Mouse (Mus musculus): ENCODE results near the gene Nsf. TPM values are rescaled to one million over a fixed set of nuclear protein-coding genes. Genes with fewer than 3 reads are reported as not detected.
"Not testable (repeated sequence)": the region's sequence is repeated elsewhere in the genome, so short reads cannot be mapped to it uniquely, and the experiment has no call there.

Gene Nsf
- polyA plus RNA-seq (2011; ENCODE audit: insufficient read depth, insufficient read length, low replicate concordance, missing spikeins), result 10.3 and 13.2 TPM in 2 replicates

GRCm38 (mm10) chr11:103953896-103954292 lies at the start of gene Nsf:
Gene Nsf, minus strand, starts transcription at chr11:103954056.
- under 1% methylated on average over 53 of the region's 53 CpGs for WGBS
- peak within 1 kb of the TSS; percentile 74 for H3K27ac ChIP-seq (ENCODE audit: control insufficient read depth, insufficient read depth, low read depth, low read length, poor library complexity)
- peak; percentile 91; the same call in 1 of the 2 replicates for TF ChIP-seq POLR2A (IDR thresholded peaks at IDR 0.05; ENCODE audit: borderline replicate concordance, control insufficient read depth, low read depth, low read length)
- TF ChIP-seq CTCF (IDR thresholded peaks at IDR 0.05; ENCODE audit: control insufficient read depth, insufficient read depth, low read length), result no peak
- no peaks in the 10 kb centered on the region; the same call in 1 of the 2 replicates for H3K4me1 ChIP-seq (ENCODE audit: control insufficient read depth, insufficient read depth, low read length)
- peak within 1 kb of the TSS; percentile 98 for H3K4me3 ChIP-seq (replicated peaks; ENCODE audit: control insufficient read depth, low read depth, low read length)

GRCm38 (mm10) chr11:104003397-104003796 lies 49.5 kb upstream of the Nsf start:
- no peak overlapping the region for H3K4me3 ChIP-seq (replicated peaks; ENCODE audit: control insufficient read depth, low read depth, low read length)
- TF ChIP-seq CTCF (IDR thresholded peaks at IDR 0.05; ENCODE audit: control insufficient read depth, insufficient read depth, low read length), result no peak
- TF ChIP-seq POLR2A (IDR thresholded peaks at IDR 0.05; ENCODE audit: borderline replicate concordance, control insufficient read depth, low read depth, low read length), result no peak
- 41% methylated on average over 9 of the region's 9 CpGs for WGBS
- peaks cover 2% of the 10 kb centered on the region; the same call in 1 of the 2 replicates for H3K4me1 ChIP-seq (ENCODE audit: control insufficient read depth, insufficient read depth, low read length)
- no peak overlapping the region for H3K27ac ChIP-seq (ENCODE audit: control insufficient read depth, insufficient read depth, low read depth, low read length, poor library complexity)

GRCm38 (mm10) chr11:104002191-104002590 lies 48.3 kb upstream of the Nsf start:
- Histone ChIP-seq H3K4me3 (replicated peaks; ENCODE audit: control insufficient read depth, low read depth, low read length) (no peak overlapping the region), H3K27ac (ENCODE audit: control insufficient read depth, insufficient read depth, low read depth, low read length, poor library complexity) (no peak overlapping the region), H3K4me1 (ENCODE audit: control insufficient read depth, insufficient read depth, low read length) (peaks cover 2% of the 10 kb centered on the region; the same call in 1 of the 2 replicates)
- TF ChIP-seq POLR2A (IDR thresholded peaks at IDR 0.05; ENCODE audit: borderline replicate concordance, control insufficient read depth, low read depth, low read length) (no peak), CTCF (IDR thresholded peaks at IDR 0.05; ENCODE audit: control insufficient read depth, insufficient read depth, low read length) (no peak)
- 71% methylated on average over 5 of the region's 5 CpGs for WGBS

GRCm38 (mm10) chr11:104001395-104001955 lies 47.6 kb upstream of the Nsf start:
- Histone ChIP-seq H3K27ac (ENCODE audit: control insufficient read depth, insufficient read depth, low read depth, low read length, poor library complexity) (peak overlapping the region; percentile 30; the same call in 1 of the 2 replicates), H3K4me1 (ENCODE audit: control insufficient read depth, insufficient read depth, low read length) (peaks cover 2% of the 10 kb centered on the region; the same call in 1 of the 2 replicates), H3K4me3 (replicated peaks; ENCODE audit: control insufficient read depth, low read depth, low read length) (no peak overlapping the region)
- TF ChIP-seq CTCF (IDR thresholded peaks at IDR 0.05; ENCODE audit: control insufficient read depth, insufficient read depth, low read length), result no peak
- TF ChIP-seq POLR2A (IDR thresholded peaks at IDR 0.05; ENCODE audit: borderline replicate concordance, control insufficient read depth, low read depth, low read length), result no peak
- WGBS, result 31% methylated on average over 12 of the region's 12 CpGs

GRCm38 (mm10) chr11:104000667-104001394 lies 47.0 kb upstream of the Nsf start:
- WGBS, result 11% methylated on average over 9 of the region's 9 CpGs
- Histone ChIP-seq H3K4me1 (ENCODE audit: control insufficient read depth, insufficient read depth, low read length) (peaks cover 2% of the 10 kb centered on the region; the same call in 1 of the 2 replicates), H3K4me3 (replicated peaks; ENCODE audit: control insufficient read depth, low read depth, low read length) (no peak overlapping the region), H3K27ac (ENCODE audit: control insufficient read depth, insufficient read depth, low read depth, low read length, poor library complexity) (peak overlapping the region; percentile 42)
- TF ChIP-seq CTCF (IDR thresholded peaks at IDR 0.05; ENCODE audit: control insufficient read depth, insufficient read depth, low read length), result no peak
- no peak for TF ChIP-seq POLR2A (IDR thresholded peaks at IDR 0.05; ENCODE audit: borderline replicate concordance, control insufficient read depth, low read depth, low read length)

- H3K4me1 ChIP-seq (ENCODE audit: control insufficient read depth, insufficient read depth, low read length), result peaks cover 2% of the 10 kb centered on the region; the same call in 1 of the 2 replicates
- 79% methylated on average over 5 of the region's 5 CpGs for WGBS
- no peak overlapping the region for H3K4me3 ChIP-seq (replicated peaks; ENCODE audit: control insufficient read depth, low read depth, low read length)
- TF ChIP-seq POLR2A (IDR thresholded peaks at IDR 0.05; ENCODE audit: borderline replicate concordance, control insufficient read depth, low read depth, low read length), result no peak
- TF ChIP-seq CTCF (IDR thresholded peaks at IDR 0.05; ENCODE audit: control insufficient read depth, insufficient read depth, low read length), result no peak
- H3K27ac ChIP-seq (ENCODE audit: control insufficient read depth, insufficient read depth, low read depth, low read length, poor library complexity), result no peak overlapping the region
Observed at GRCm38 (mm10) chr11:103998737-103999136, 44.9 kb upstream of the Nsf start.

- Histone ChIP-seq H3K27ac (ENCODE audit: control insufficient read depth, insufficient read depth, low read depth, low read length, poor library complexity) (no peak overlapping the region), H3K4me3 (replicated peaks; ENCODE audit: control insufficient read depth, low read depth, low read length) (no peak overlapping the region), H3K4me1 (ENCODE audit: control insufficient read depth, insufficient read depth, low read length) (peaks cover 4% of the 10 kb centered on the region; the same call in 1 of the 2 replicates)
- 10% methylated on average over 5 of the region's 5 CpGs for WGBS
- TF ChIP-seq POLR2A (IDR thresholded peaks at IDR 0.05; ENCODE audit: borderline replicate concordance, control insufficient read depth, low read depth, low read length) (no peak), CTCF (IDR thresholded peaks at IDR 0.05; ENCODE audit: control insufficient read depth, insufficient read depth, low read length) (peak; percentile 89)
Observed at GRCm38 (mm10) chr11:103997385-103997784, 43.5 kb upstream of the Nsf start.

GRCm38 (mm10) chr11:103992638-103993037 lies 38.8 kb upstream of the Nsf start:
- WGBS, result 23% methylated on average over 4 of the region's 4 CpGs
- Histone ChIP-seq H3K4me3 (replicated peaks; ENCODE audit: control insufficient read depth, low read depth, low read length) (no peak overlapping the region), H3K27ac (ENCODE audit: control insufficient read depth, insufficient read depth, low read depth, low read length, poor library complexity) (no peak overlapping the region; the same call in 1 of the 2 replicates), H3K4me1 (ENCODE audit: control insufficient read depth, insufficient read depth, low read length) (peaks cover 2% of the 10 kb centered on the region; the same call in 1 of the 2 replicates)
- no peak for TF ChIP-seq CTCF (IDR thresholded peaks at IDR 0.05; ENCODE audit: control insufficient read depth, insufficient read depth, low read length)
- TF ChIP-seq POLR2A (IDR thresholded peaks at IDR 0.05; ENCODE audit: borderline replicate concordance, control insufficient read depth, low read depth, low read length), result no peak

GRCm38 (mm10) chr11:103990049-103990557 lies 36.2 kb upstream of the Nsf start:
- not testable (repeated sequence) for H3K27ac ChIP-seq (ENCODE audit: control insufficient read depth, insufficient read depth, low read depth, low read length, poor library complexity); H3K4me3 ChIP-seq (replicated peaks; ENCODE audit: control insufficient read depth, low read depth, low read length); H3K4me1 ChIP-seq (ENCODE audit: control insufficient read depth, insufficient read depth, low read length)
- 43% methylated on average over 12 of the region's 12 CpGs for WGBS

Measured in bone marrow, adult 2 months (tissue).